Comparison of ENCODE assay signal across 28 mouse cellular contexts in genomic region chr2:74147193-74147592, GRCm38 (mm10).
A peak's percentile ranks its signal among the peaks of the same experiment; 100 is the strongest.
DNase-seq lines count a peak whose midpoint lies in the region; ATAC-seq and TF ChIP-seq lines count a peak whose summit lies in the region.
"Had no signal": no experiment of that assay in that cellular context is flagged by ENCODE, and none has a peak within 500 bp of the region (broad histone marks: within the 10 kb centered on the region; RNA-seq: fewer than 3 reads in every experiment).

No protein-coding gene starts in this region.

- H3K4me3 ChIP-seq in forebrain, postnatal 0 days (ENCODE audit: low read depth, low read length) = no peak overlapping the region
- no peak overlapping the region for H3K4me3 ChIP-seq in forebrain, embryonic 13.5 days
- no peak overlapping the region for H3K4me3 ChIP-seq in heart, embryonic 12.5 days
- H3K4me3 ChIP-seq in midbrain, embryonic 13.5 days (replicated peaks) = no peak overlapping the region
- H3K4me3 ChIP-seq: embryonic facial prominence, embryonic 13.5 days; embryonic facial prominence, embryonic 15.5 days; erythroblast, embryonic 14.5 days; forebrain, embryonic 10.5 days; forebrain, embryonic 12.5 days; forebrain, embryonic 15.5 days had no signal

- TF ChIP-seq CTCF in forebrain, postnatal 0 days (IDR thresholded peaks at IDR 0.05; ENCODE audit: low read depth) = no peak

- no peak for DNase-seq in forebrain, postnatal 0 days
- DNase-seq in heart, adult 11 months = peak; percentile 35
- peak; percentile 54 for DNase-seq in brain, adult 2 months (ENCODE audit: low read depth, low spot score)
- DNase-seq: adrenal gland, adult 8-10 months; adrenal gland, postnatal 14 days; adrenal gland, postnatal 36 days; B cell, adult 2 months; cerebellum, adult 11 months; cerebellum, adult 18-20 months; cerebellum, adult 8-10 months; cerebellum, adult 9-11 months; cerebellum, postnatal 14 days; cerebellum, postnatal 36 days; embryo, embryonic 11 days had no signal

- H3K27me3 ChIP-seq in forebrain, postnatal 0 days (ENCODE audit: insufficient read depth, low read length) = no peaks in the 10 kb centered on the region
- H3K27me3 ChIP-seq in forebrain, embryonic 13.5 days = no peaks in the 10 kb centered on the region
- H3K27me3 ChIP-seq in heart, embryonic 12.5 days (replicated peaks) = no peaks in the 10 kb centered on the region
- H3K27me3 ChIP-seq in midbrain, embryonic 13.5 days = 0 out of 2 replicates have a peak, but pooled peaks cover 4% of the 10 kb centered on the region
- H3K27me3 ChIP-seq: CH12.LX; embryonic facial prominence, embryonic 13.5 days; embryonic facial prominence, embryonic 15.5 days; forebrain, embryonic 15.5 days had no signal

- WGBS in forebrain, postnatal 0 days = 53% methylated on average over 4 of the region's 4 CpGs
- WGBS in forebrain, embryonic 13.5 days = 73% methylated on average over 4 of the region's 4 CpGs
- 77% methylated on average over 4 of the region's 4 CpGs for WGBS in heart, embryonic 12.5 days
- WGBS in midbrain, embryonic 13.5 days = 79% methylated on average over 4 of the region's 4 CpGs

- H3K4me2 ChIP-seq in forebrain, postnatal 0 days (ENCODE audit: low read depth) = no peak overlapping the region
- no peak overlapping the region for H3K4me2 ChIP-seq in forebrain, embryonic 13.5 days
- no peak overlapping the region for H3K4me2 ChIP-seq in heart, embryonic 12.5 days
- no peak overlapping the region for H3K4me2 ChIP-seq in midbrain, embryonic 13.5 days (replicated peaks)
- H3K4me2 ChIP-seq: embryonic facial prominence, embryonic 13.5 days; embryonic facial prominence, embryonic 15.5 days; forebrain, embryonic 12.5 days; forebrain, embryonic 15.5 days had no signal

- no peaks in the 10 kb centered on the region for H3K36me3 ChIP-seq in forebrain, postnatal 0 days (ENCODE audit: insufficient read depth)
- no peaks in the 10 kb centered on the region for H3K36me3 ChIP-seq in forebrain, embryonic 13.5 days (ENCODE audit: poor library complexity, severe bottlenecking)
- H3K36me3 ChIP-seq in heart, embryonic 12.5 days = no peaks in the 10 kb centered on the region
- H3K36me3 ChIP-seq in midbrain, embryonic 13.5 days = no peaks in the 10 kb centered on the region
- H3K36me3 ChIP-seq: embryonic facial prominence, embryonic 13.5 days; embryonic facial prominence, embryonic 15.5 days; forebrain, embryonic 10.5 days; forebrain, embryonic 12.5 days; forebrain, embryonic 15.5 days; G1E had no signal

- no peak for ATAC-seq in forebrain, postnatal 0 days
- ATAC-seq in forebrain, embryonic 13.5 days = no peak
- ATAC-seq in heart, embryonic 12.5 days (ENCODE audit: insufficient number of reproducible peaks, low FRiP score) = no peak
- ATAC-seq in midbrain, embryonic 13.5 days = no peak
- ATAC-seq: activated CD4-positive, CD25-positive, alpha-beta regulatory T cell, adult 4 months; CD4-positive, CD25-positive, alpha-beta regulatory T cell, adult 4 months; forebrain, embryonic 15.5 days; Patski had no signal

- no peak overlapping the region for H3K9ac ChIP-seq in forebrain, postnatal 0 days
- H3K9ac ChIP-seq in forebrain, embryonic 13.5 days = no peak overlapping the region
- H3K9ac ChIP-seq in heart, embryonic 12.5 days = no peak overlapping the region
- no peak overlapping the region for H3K9ac ChIP-seq in midbrain, embryonic 13.5 days (replicated peaks)
- H3K9ac ChIP-seq: embryonic facial prominence, embryonic 13.5 days; embryonic facial prominence, embryonic 15.5 days; forebrain, embryonic 12.5 days; forebrain, embryonic 15.5 days had no signal

- H3K9me3 ChIP-seq in forebrain, postnatal 0 days (ENCODE audit: low read length) = no peaks in the 10 kb centered on the region
- H3K9me3 ChIP-seq in forebrain, embryonic 13.5 days (replicated peaks) = no peaks in the 10 kb centered on the region
- H3K9me3 ChIP-seq in heart, embryonic 12.5 days (replicated peaks) = no peaks in the 10 kb centered on the region
- no peaks in the 10 kb centered on the region for H3K9me3 ChIP-seq in midbrain, embryonic 13.5 days
- H3K9me3 ChIP-seq: embryonic facial prominence, embryonic 13.5 days; embryonic facial prominence, embryonic 15.5 days; forebrain, embryonic 10.5 days; forebrain, embryonic 12.5 days; forebrain, embryonic 15.5 days; G1E had no signal

- H3K4me1 ChIP-seq in forebrain, postnatal 0 days (ENCODE audit: insufficient read depth) = no peaks in the 10 kb centered on the region
- peaks cover 9% of the 10 kb centered on the region for H3K4me1 ChIP-seq in forebrain, embryonic 13.5 days
- H3K4me1 ChIP-seq in heart, embryonic 12.5 days (replicated peaks) = no peaks in the 10 kb centered on the region
- peaks cover 8% of the 10 kb centered on the region for H3K4me1 ChIP-seq in midbrain, embryonic 13.5 days (replicated peaks)
- H3K4me1 ChIP-seq: embryonic facial prominence, embryonic 13.5 days; embryonic facial prominence, embryonic 15.5 days had no signal

- H3K27ac ChIP-seq in forebrain, postnatal 0 days (ENCODE audit: low read depth, low read length) = peak overlapping the region; percentile 40; the same call in 1 of the 2 replicates
- no peak overlapping the region for H3K27ac ChIP-seq in forebrain, embryonic 13.5 days
- no peak overlapping the region for H3K27ac ChIP-seq in heart, embryonic 12.5 days (ENCODE audit: poor library complexity, severe bottlenecking)
- no peak overlapping the region for H3K27ac ChIP-seq in midbrain, embryonic 13.5 days
- H3K27ac ChIP-seq: embryonic facial prominence, embryonic 13.5 days; embryonic facial prominence, embryonic 15.5 days; forebrain, embryonic 10.5 days; forebrain, embryonic 12.5 days; forebrain, embryonic 15.5 days had no signal
